Comparison of ENCODE assay signal across 23 mouse cellular contexts in genomic region chr8:26809943-26810342, GRCm38 (mm10).
"Had no signal": no experiment of that assay in that cellular context is flagged by ENCODE, and none has a peak within 500 bp of the region (broad histone marks: within the 10 kb centered on the region; RNA-seq: fewer than 3 reads in every experiment).

No protein-coding gene starts in this region.

- H3K27ac ChIP-seq: hindbrain, embryonic 13.5 days; hindbrain, embryonic 15.5 days; hindbrain, postnatal 0 days; kidney, embryonic 15.5 days; kidney, postnatal 0 days; limb, embryonic 13.5 days; limb, embryonic 15.5 days; liver, embryonic 12.5 days; liver, embryonic 14.5 days had no signal

- DNase-seq: gastrocnemius, postnatal 14 days; gastrocnemius, postnatal 36 days; heart, adult 18-20 months; heart, postnatal 10 days; kidney, adult 11 months; kidney, adult 2 months; kidney, adult 9 months; kidney, postnatal 14 days; kidney, postnatal 36 days; layer of hippocampus, adult 9-11 months; layer of hippocampus, postnatal 36 days; left cerebral cortex, postnatal 4 days had no signal

- ATAC-seq: hindbrain, postnatal 0 days; intestine, embryonic 16.5 days; liver, embryonic 12.5 days had no signal

- H3K9ac ChIP-seq: hindbrain, embryonic 13.5 days; hindbrain, embryonic 15.5 days; kidney, embryonic 15.5 days; limb, embryonic 13.5 days; limb, embryonic 15.5 days; liver, embryonic 12.5 days; liver, embryonic 14.5 days had no signal

- H3K4me2 ChIP-seq: heart, embryonic 11.5 days; hindbrain, embryonic 13.5 days; hindbrain, embryonic 15.5 days; kidney, embryonic 15.5 days; limb, embryonic 13.5 days; limb, embryonic 15.5 days; liver, embryonic 12.5 days had no signal

- H3K27me3 ChIP-seq: liver, embryonic 12.5 days had no signal

- H3K4me3 ChIP-seq: hindbrain, embryonic 13.5 days; hindbrain, embryonic 15.5 days; kidney, embryonic 15.5 days; limb, embryonic 13.5 days; limb, embryonic 15.5 days; liver, embryonic 12.5 days had no signal

- H3K9me3 ChIP-seq: hindbrain, embryonic 13.5 days; hindbrain, embryonic 15.5 days; kidney, embryonic 15.5 days; limb, embryonic 13.5 days; limb, embryonic 15.5 days; liver, embryonic 12.5 days had no signal

- H3K36me3 ChIP-seq: hindbrain, embryonic 13.5 days; hindbrain, embryonic 15.5 days; kidney, embryonic 15.5 days; limb, embryonic 13.5 days; limb, embryonic 15.5 days; liver, embryonic 12.5 days had no signal
